Mouse (Mus musculus): ENCODE data around the gene Vps45.

DNA sequence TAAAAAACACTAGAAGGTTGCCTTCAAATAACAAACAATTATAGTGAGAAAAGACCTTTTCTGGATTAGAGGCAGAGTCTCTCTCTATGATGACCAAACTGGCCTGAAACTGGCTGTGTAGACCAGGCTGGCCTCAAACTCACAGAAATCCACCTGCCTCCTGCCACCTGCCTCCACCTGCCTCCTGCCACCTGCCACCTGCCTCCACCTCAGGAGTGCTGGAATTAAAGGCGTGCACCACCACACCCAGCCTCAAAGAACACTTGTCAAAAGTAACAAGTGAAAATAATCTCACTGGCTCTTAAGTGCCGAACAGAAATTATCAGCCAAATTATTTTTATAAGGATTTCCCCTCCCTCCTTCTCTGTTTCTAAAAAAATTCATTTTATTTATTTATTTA is 42.6 kb downstream of the Vps45 start:
- TF ChIP-seq GATA1 (IDR thresholded peaks at IDR 0.05; ENCODE audit: low read length): no peak
- TF ChIP-seq TAL1 (IDR thresholded peaks at IDR 0.05; ENCODE audit: low read length): no peak
